Mouse (Mus musculus) layer of hippocampus, postnatal 25 days (tissue): ENCODE data around the gene Fbxo40. TPM values are rescaled to one million over a fixed set of nuclear protein-coding genes. Genes with fewer than 3 reads are reported as not detected.

Experiments used
- DNase-seq, 2 experiments: peaks; one replicate each; pipeline ENCODE4 v3.0.0; 2022; ENCODE audit warnings: mixed read lengths in 2 of 2, low spot score in 1 of 2; ENCODE audit errors: extremely low spot score in 1 of 2
- total RNA-seq, 2 experiments: library from RNA; stranded (reverse); gene quantifications; 2 replicates each; pipeline ENCODE4 v1.2.3; 2021

The Fbxo40 gene
- total RNA-seq, 2 experiments from 2014 or later: not detected

GRCm38 (mm10) chr16:36925351-36925750 is 64.9 kb downstream of the Fbxo40 start:
- no peak for DNase-seq

DNA sequence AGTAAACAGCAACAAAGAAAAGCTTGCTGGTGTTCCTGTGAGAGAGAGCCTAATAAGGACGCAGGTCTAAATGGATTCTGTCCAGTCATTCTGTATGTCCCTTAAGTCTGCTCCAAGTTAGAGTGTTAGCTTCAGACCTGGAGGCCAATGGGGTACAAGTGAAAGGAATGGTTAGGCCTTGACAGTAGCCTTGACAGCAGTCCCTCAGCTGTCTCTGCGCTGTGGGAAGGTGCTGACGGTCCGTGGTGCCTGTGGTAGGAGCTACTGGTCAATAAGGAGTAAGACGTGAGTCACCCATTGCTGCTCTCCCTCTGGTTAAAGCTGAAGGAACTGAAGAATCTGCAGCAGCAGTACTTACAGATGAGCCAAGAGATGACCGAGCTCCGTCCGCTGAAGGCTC is 66.0 kb downstream of the Fbxo40 start:
- DNase-seq: no peak

- no peak for DNase-seq
Measured at GRCm38 (mm10) chr16:36921980-36922379, 68.3 kb downstream of the Fbxo40 start.

- no peak for DNase-seq
Measured at GRCm38 (mm10) chr16:36921067-36921613, 69.1 kb downstream of the Fbxo40 start.

- DNase-seq: no peak
Measured at GRCm38 (mm10) chr16:36920410-36920809, 69.9 kb downstream of the Fbxo40 start.

DNA sequence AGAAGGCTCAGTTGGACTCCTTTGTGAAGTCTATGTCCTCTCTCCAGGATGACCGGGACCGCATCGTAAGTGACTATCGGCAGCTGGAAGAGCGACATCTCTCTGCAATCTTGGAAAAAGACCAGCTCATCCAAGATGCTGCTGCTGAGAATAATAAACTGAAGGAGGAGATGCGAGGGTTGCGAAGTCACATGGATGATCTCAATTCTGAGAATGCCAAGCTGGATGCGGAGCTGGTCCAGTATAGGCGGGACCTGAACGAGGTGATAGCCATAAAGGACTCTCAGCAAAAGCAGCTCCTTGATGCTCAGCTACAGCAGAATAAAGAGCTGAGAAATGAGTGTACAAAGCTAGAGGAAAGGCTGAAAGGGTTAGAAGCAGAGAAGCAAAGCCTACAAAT is 71.8 kb downstream of the Fbxo40 start:
- DNase-seq: no peak

GRCm38 (mm10) chr16:36914195-36914594 is 76.1 kb downstream of the Fbxo40 start:
- DNase-seq: no peak

Other genes with a start within 250 kb of the Fbxo40 start
- 10 to 100 TPM; 35.1 to 39.8 TPM for gene Slc15a2, start 205.5 kb downstream of the Fbxo40 start, total RNA-seq
- gene Iqcb1, start 162.1 kb downstream of the Fbxo40 start, total RNA-seq: 10 to 100 TPM; 35.8 to 37.6 TPM
- 1 to 10 TPM; 1.0 to 1.2 TPM for gene Eaf2, start 115.5 kb downstream of the Fbxo40 start, total RNA-seq
- gene Golgb1, start 115.3 kb downstream of the Fbxo40 start, total RNA-seq: 10 to 100 TPM; 64.7 to 65.0 TPM
- 1 to 10 TPM; 4.0 to 4.4 TPM for gene Hcls1, start 55.5 kb downstream of the Fbxo40 start, total RNA-seq
- gene Polq, start 21.3 kb upstream of the Fbxo40 start, total RNA-seq: under 1 TPM; 0.87 to 0.91 TPM